Comparison of ENCODE assay signal across 10 mouse cellular contexts in genomic region chr11:32243205-32243955, GRCm38 (mm10). TPM values are rescaled to one million over a fixed set of nuclear protein-coding genes. Genes with fewer than 3 reads are reported as not detected.
DNase-seq lines count a peak whose midpoint lies in the region; ATAC-seq and TF ChIP-seq lines count a peak whose summit lies in the region.
"Had no signal": no experiment of that assay in that cellular context is flagged by ENCODE, and none has a peak within 500 bp of the region (broad histone marks: within the 10 kb centered on the region; RNA-seq: fewer than 3 reads in every experiment).

No protein-coding gene starts in this region.

- peaks cover 98% of the 10 kb centered on the region for H3K36me3 ChIP-seq in erythroblast, embryonic 14.5 days (ENCODE audit: control insufficient read depth)
- peaks cover 19% of the 10 kb centered on the region for H3K36me3 ChIP-seq in midbrain, embryonic 16.5 days (ENCODE audit: control insufficient read depth, insufficient read depth, low read length)

- no peak for ATAC-seq in erythroblast, adult 5-6 weeks (replicated peaks; ENCODE audit: low FRiP score, poor library complexity, severe bottlenecking)
- no peak for ATAC-seq in midbrain, embryonic 16.5 days
- ATAC-seq: forebrain, embryonic 14.5 days had no signal

- DNase-seq in layer of hippocampus, adult 2 months (ENCODE audit: low spot score in 2 of 2), result no peak
- DNase-seq in layer of hippocampus, adult 9-11 months, result no peak
- peak; percentile 63 for DNase-seq in ZHBTc4 (ENCODE audit: low read depth, low spot score)
- DNase-seq in kidney, postnatal 10 days, result peak; percentile 63
- DNase-seq in adrenal gland, adult 18-20 months (ENCODE audit: low spot score in 2 of 2), result no peak
- DNase-seq: cerebellum, adult 11 months had no signal

- H3K9me3 ChIP-seq in erythroblast, embryonic 14.5 days (ENCODE audit: control insufficient read depth, low read length), result no peaks in the 10 kb centered on the region
- H3K9me3 ChIP-seq in midbrain, embryonic 16.5 days (replicated peaks; ENCODE audit: control insufficient read depth, low read length, poor library complexity, severe bottlenecking), result no peaks in the 10 kb centered on the region

- peaks cover 99% of the 10 kb centered on the region for H3K4me1 ChIP-seq in erythroblast, embryonic 14.5 days (ENCODE audit: control insufficient read depth)
- no peaks in the 10 kb centered on the region for H3K4me1 ChIP-seq in midbrain, embryonic 16.5 days (ENCODE audit: control insufficient read depth, insufficient read depth, low read length)

- no peak for TF ChIP-seq CTCF in layer of hippocampus, adult 2 months (conservative IDR thresholded peaks at IDR 0.05)

- 80% methylated on average over 7 of the region's 7 CpGs for WGBS in midbrain, embryonic 16.5 days

- peak overlapping the region; percentile 66 for H3K27ac ChIP-seq in layer of hippocampus, adult 2 months
- no peak overlapping the region for H3K27ac ChIP-seq in midbrain, embryonic 16.5 days (ENCODE audit: low read length)

- peak overlapping the region; percentile 31 for H3K4me3 ChIP-seq in erythroblast, embryonic 14.5 days (replicated peaks)
- H3K4me3 ChIP-seq in layer of hippocampus, adult 2 months, result no peak overlapping the region
- H3K4me3 ChIP-seq in midbrain, embryonic 16.5 days (ENCODE audit: low read depth, low read length), result no peak overlapping the region

- H3K27me3 ChIP-seq in erythroblast, embryonic 14.5 days (ENCODE audit: control insufficient read depth), result no peaks in the 10 kb centered on the region
- H3K27me3 ChIP-seq in midbrain, embryonic 16.5 days (ENCODE audit: control insufficient read depth, insufficient read depth, low read depth, low read length), result no peaks in the 10 kb centered on the region

- no peak overlapping the region for H3K9ac ChIP-seq in midbrain, embryonic 16.5 days (ENCODE audit: low read depth, low read length)

- H3K4me2 ChIP-seq in midbrain, embryonic 16.5 days (ENCODE audit: low read length), result no peak overlapping the region

RNA-seq across cellular contexts. Expression of gene Mpg, which starts 17.1 kb away (rescaled TPM):
- 4.8 and 5.0 TPM in 2 replicates for polyA plus RNA-seq in erythroblast, embryonic 14.5 days (2012)
- total RNA-seq in erythroblast, adult 5-6 weeks (2015; ENCODE audit: low replicate concordance), result 21.3 and 22.1 TPM in 2 replicates
- 29.0 and 33.3 TPM in 2 replicates for total RNA-seq in erythroblast, adult 5-6 weeks (2017; ENCODE audit: low replicate concordance)
- 10 to 100 TPM; 15.6 to 20.5 TPM for total RNA-seq in layer of hippocampus, adult 2 months (2021)
- total RNA-seq in adrenal gland, adult 18-20 months (2021), result 10 to 100 TPM; 17.1 to 20.3 TPM
- 36.1 and 41.7 TPM in 2 replicates for polyA plus RNA-seq in midbrain, embryonic 16.5 days (2015; fragmentation: Nextera tagmentation; extraction: Ambion mirVana)

RNA-seq across cellular contexts. Expression of gene Rhbdf1, which starts 21.3 kb away (rescaled TPM):
- 0.44 and 0.77 TPM in 2 replicates for polyA plus RNA-seq in erythroblast, embryonic 14.5 days (2012)
- not detected in 2 replicates for total RNA-seq in erythroblast, adult 5-6 weeks (2015; ENCODE audit: low replicate concordance)
- 1.2 and 7.5 TPM in 2 replicates for total RNA-seq in erythroblast, adult 5-6 weeks (2017; ENCODE audit: low replicate concordance)
- 10 to 100 TPM; 13.4 to 13.8 TPM for total RNA-seq in layer of hippocampus, adult 2 months (2021)
- total RNA-seq in adrenal gland, adult 18-20 months (2021), result 10 to 100 TPM; 22.8 to 28.8 TPM
- polyA plus RNA-seq in midbrain, embryonic 16.5 days (2015; fragmentation: Nextera tagmentation; extraction: Ambion mirVana), result 18.5 and 24.0 TPM in 2 replicates

RNA-seq across cellular contexts. Expression of gene Nprl3, which starts 24.1 kb away (rescaled TPM):
- 4.8 and 5.8 TPM in 2 replicates for polyA plus RNA-seq in erythroblast, embryonic 14.5 days (2012)
- 58.0 and 62.7 TPM in 2 replicates for total RNA-seq in erythroblast, adult 5-6 weeks (2015; ENCODE audit: low replicate concordance)
- total RNA-seq in erythroblast, adult 5-6 weeks (2017; ENCODE audit: low replicate concordance), result 166 and 187 TPM in 2 replicates
- total RNA-seq in layer of hippocampus, adult 2 months (2021), result 10 to 100 TPM; 62.0 to 64.1 TPM
- 10 to 100 TPM; 52.8 to 64.2 TPM for total RNA-seq in adrenal gland, adult 18-20 months (2021)
- 45.3 and 52.4 TPM in 2 replicates for polyA plus RNA-seq in midbrain, embryonic 16.5 days (2015; fragmentation: Nextera tagmentation; extraction: Ambion mirVana)

RNA-seq across cellular contexts. Expression of gene Hba-x, which starts 32.8 kb away (rescaled TPM):
- 158 and 188 TPM in 2 replicates for polyA plus RNA-seq in erythroblast, embryonic 14.5 days (2012)
- 7.9 and 8.8 TPM in 2 replicates for total RNA-seq in erythroblast, adult 5-6 weeks (2015; ENCODE audit: low replicate concordance)
- total RNA-seq in erythroblast, adult 5-6 weeks (2017; ENCODE audit: low replicate concordance), result 0.68 and 2.2 TPM in 2 replicates
- total RNA-seq in layer of hippocampus, adult 2 months (2021), result not detected
- not detected for total RNA-seq in adrenal gland, adult 18-20 months (2021)
- polyA plus RNA-seq in midbrain, embryonic 16.5 days (2015; fragmentation: Nextera tagmentation; extraction: Ambion mirVana), result 3.2 and 11.6 TPM in 2 replicates

RNA-seq across cellular contexts. Expression of gene Snrnp25, which starts 38.2 kb away (rescaled TPM):
- polyA plus RNA-seq in erythroblast, embryonic 14.5 days (2012), result 25.7 and 48.2 TPM in 2 replicates
- total RNA-seq in erythroblast, adult 5-6 weeks (2015; ENCODE audit: low replicate concordance), result 64.4 and 68.3 TPM in 2 replicates
- 29.9 and 61.1 TPM in 2 replicates for total RNA-seq in erythroblast, adult 5-6 weeks (2017; ENCODE audit: low replicate concordance)
- 10 to 100 TPM; 20.6 to 22.4 TPM for total RNA-seq in layer of hippocampus, adult 2 months (2021)
- 10 to 100 TPM; 13.1 to 18.5 TPM for total RNA-seq in adrenal gland, adult 18-20 months (2021)
- polyA plus RNA-seq in midbrain, embryonic 16.5 days (2015; fragmentation: Nextera tagmentation; extraction: Ambion mirVana), result 37.2 and 41.2 TPM in 2 replicates

Comparison
In these comparisons a context has a peak if more than half of its experiments do, and no peak if none do; other contexts are left out.
1. DNase-seq: peak in ZHBTc4 (single experiment) and kidney, postnatal 10 days (single experiment); none in layer of hippocampus, adult 2 months (0 of 2), layer of hippocampus, adult 9-11 months (single experiment) and adrenal gland, adult 18-20 months (0 of 2).